Mouse (Mus musculus): Measurements from ENCODE around the gene Gm42417.
"Not testable (repeated sequence)": the region's sequence is repeated elsewhere in the genome, so short reads cannot be mapped to it uniquely, and the experiment has no call there.

The Gm42417 gene

DNA sequence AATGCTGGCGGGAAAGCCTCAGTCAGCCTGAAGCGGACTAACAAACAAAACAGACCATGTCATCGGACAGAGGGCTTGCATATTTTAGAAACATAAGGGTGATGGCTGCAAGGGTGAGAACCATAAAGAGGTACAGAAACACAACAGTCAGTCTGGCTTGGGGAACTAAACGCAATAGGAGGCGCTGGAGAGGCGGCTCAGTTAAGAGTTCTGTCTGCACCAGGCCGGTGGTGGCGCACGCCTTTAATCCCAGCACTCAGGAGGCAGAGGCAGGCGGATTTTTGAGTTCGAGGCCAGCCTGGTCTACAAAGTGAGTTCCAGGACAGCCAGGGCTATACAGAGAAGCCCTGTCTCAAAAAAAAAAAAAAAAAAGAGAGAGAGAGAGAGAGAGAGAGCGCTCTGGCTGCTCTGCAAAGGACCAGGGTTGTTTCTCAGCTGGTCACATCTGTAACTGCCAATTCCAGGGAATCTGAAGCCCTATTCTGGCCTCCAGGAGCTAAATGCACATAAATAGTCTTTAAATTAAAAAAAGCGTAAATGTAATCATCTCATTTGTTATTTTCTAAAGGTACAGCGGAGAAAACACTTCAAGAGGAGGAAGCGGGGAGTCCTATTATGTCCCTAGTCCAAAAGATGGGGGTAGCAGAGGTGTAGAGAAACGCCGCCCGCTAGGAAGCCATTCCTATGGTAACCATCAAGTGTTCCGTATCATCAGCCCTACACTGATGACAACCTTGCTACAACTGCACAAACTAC lies 6.8 kb upstream of the Gm42417 start:
- no peak for DNase-seq (ENCODE audit: low spot score in 2 of 2)

DNA sequence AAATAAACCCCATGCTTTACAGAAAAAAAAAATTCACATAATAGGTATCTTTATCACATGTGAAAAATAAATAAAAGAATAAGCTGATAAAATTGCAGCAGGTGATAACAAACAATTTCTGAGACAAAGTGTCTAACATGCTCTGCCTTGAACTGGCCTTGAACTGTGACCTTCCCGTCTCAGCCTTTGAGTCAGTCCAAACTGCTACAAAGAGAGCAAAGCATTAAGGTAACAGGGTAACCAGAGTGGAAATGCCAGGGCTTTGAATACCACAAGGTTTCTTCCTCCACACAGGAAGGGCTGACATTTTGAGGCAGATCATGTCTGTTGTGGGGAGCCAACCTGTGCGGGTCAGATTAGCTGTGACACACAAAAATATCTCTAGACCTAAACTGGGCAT lies 6.2 kb upstream of the Gm42417 start:
- no peak for DNase-seq (ENCODE audit: low spot score in 2 of 2)

DNA sequence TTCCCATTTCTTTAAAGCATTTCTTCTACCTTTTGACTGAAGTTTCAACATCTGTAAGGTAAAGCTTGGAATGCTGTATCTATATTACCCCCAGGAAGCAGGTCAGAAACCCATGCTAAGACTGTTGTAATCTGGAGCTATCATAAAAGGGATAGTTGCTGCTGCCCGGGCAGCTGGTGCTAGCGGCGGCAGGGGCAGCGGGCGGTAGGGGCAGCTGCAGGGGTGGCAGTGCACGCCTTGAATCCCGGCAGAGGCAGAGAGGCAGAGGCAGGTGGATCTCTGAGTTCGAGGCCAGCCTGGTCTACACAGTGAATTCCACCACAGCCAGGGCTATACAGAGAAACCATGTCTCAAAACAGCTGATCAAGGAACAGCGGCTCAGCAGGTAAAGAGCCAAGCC lies 3.7 kb upstream of the Gm42417 start:
- DNase-seq (ENCODE audit: low spot score in 2 of 2), result no peak

DNA sequence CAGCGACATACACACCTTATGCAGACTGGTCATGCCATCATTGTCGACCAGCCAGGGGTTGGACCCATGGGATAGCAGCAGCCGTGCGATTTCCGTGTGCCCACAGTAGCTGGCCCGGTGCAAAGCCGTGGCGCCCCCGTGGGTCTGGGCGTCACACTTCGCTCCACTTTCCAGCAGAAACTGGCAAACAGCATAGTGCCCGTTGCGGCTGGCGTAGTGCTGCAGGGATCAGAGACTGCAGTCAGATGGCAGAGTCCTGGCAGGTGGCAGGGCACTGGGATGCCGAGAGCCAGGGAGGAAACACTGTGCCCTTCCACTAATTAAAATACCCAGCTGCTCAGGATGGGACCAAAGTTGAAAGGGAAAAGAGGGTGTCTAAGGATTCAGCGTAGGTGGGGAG lies 2.6 kb upstream of the Gm42417 start:
- no peak for DNase-seq (ENCODE audit: low spot score in 2 of 2)

DNA sequence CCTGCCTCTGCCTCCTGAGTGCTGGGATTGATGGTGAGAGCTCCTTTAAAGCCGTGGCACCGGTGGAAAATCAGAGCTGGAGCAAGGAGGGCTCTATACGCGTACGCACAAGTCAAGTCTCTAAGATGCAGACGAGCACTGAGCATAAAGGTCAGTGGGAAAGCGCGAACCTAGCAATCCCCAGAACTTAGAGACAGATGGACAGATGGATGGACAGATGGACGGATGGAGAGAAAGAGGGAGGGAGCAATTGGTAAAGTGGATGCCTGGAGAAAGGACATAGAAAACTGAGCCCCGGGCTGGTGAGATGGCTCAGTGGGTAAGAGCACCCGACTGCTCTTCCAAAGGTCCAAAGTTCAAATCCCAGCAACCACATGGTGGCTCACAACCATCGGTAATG lies 1.6 kb upstream of the Gm42417 start:
- DNase-seq (ENCODE audit: low spot score in 2 of 2), result no peak

DNA sequence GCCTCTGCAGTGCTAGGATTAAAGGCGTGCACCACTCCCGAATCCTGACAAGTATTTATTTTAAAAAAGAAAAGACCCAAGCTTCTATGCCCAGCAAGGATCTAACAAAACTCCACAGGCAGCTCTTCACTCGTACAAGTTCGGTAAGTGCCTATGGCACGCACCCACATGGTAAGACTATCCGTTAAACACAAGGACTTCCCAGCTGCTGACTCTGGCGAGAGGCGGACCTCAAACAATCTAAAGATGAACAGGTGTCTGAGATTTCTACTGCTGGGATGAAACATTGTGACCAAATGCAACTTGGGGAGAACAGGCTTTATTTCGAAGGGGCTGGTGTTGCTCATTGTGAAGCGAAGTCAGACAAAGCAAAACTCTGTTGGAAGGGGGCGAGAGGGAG lies 903 bp upstream of the Gm42417 start:
- DNase-seq (ENCODE audit: low spot score in 2 of 2), result no peak

DNA sequence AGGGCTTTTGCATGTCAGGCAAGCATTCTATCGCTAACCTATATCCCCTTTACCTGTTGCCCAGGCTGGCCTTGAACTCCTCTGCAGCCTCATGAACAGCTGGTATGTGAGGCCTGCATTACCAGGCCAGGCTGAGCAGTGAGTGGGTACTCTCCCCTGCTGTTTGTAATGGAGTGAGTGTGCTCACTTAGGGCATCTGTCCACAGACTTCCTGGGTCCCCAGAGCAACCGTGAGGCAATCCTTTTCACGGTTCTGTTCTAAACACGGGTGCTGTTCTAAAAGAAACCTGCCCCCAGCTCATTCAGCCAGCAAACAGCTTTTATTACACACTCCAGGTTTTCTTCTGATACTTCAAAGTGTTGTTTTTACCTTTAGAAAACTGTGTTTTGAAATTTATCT lies 502 bp downstream of the Gm42417 start:
- no peak for DNase-seq (ENCODE audit: low spot score in 2 of 2)

DNA sequence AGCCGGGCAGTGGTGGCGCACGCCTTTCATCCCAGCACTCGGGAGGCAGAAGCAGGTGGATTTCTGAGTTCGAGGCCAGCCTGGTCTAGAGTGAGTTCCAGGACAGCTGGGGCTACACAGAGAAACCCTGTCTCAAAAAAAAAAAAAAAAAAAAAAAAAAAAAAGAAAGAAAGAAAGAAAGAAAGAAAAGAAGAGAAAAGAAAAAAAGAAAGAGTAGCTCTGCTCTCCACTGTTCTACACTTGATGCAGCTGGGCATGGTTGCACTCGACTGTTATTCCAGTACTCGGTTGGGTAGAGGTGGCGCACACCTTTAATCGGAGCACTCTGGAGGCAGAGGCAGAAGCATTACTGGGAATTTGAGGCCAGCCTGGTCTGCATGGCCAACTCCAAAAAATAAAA lies 2.4 kb downstream of the Gm42417 start, which contains the start of gene Ankrd23:
Ankrd23 (minus strand) TSS at position 101 of the 400 bp plus-strand sequence.
- not testable (repeated sequence) for DNase-seq (ENCODE audit: low spot score in 2 of 2)

DNA sequence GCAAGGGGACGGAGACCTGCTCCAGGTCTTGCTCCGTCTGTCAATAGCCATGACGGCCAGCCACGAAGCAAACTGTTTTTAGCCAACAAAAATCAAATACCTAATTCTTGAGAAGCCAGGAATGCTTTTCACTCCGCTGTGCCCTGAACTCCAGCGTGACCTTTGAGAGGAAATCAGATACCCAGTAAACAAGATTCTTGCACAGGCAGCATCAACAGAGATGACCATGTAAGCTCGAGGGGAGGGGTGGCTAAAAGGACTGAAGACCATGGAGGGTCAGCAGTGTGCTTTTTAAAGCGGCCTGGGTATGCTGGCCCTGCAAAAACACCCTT lies 2.9 kb downstream of the Gm42417 start:
- no peak for DNase-seq (ENCODE audit: low spot score in 2 of 2)

DNA sequence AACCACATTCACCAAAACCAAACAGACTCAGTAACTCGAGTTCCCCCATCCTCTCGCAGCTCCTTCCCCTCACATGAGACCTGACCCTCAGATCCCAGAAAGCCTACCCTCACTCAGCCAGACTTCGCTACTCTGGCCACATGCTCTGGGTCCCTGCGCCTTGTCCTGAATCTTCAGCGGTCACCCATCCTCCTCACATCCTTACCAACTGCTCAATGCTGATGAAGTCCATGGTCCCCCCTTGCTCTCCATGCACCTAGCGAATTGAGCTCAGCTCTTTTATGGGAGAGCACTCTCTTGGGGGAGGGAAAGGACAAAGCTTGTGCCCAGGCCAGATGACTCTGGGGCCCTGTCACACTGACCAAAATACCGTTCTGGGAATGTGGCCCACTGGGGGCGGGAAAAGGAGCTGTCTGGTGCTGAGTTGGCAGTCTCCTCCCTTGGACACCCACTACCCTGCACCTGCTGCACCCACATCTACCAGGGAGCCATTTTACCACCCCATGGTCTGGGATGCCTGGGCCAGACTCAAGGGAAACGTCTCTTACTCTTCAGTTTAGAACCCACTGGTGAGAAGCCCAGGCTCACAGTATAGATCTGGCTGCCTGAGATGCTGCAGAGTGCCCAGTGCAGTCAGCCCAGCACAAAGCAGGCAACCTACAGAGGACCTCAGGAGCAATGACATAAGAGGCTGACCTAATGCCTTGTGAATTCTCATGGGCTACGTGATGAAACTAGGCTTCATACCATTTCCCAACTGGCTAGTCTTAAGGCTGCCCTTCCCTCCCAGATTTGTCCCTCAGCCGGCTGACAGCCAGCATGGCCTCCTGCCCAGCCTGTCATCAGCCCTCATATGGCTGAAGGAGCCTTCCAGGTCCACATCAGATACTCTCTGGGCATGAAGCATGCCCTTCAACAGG lies 3.5 kb downstream of the Gm42417 start:
- DNase-seq (ENCODE audit: low spot score in 2 of 2), result no peak

DNA sequence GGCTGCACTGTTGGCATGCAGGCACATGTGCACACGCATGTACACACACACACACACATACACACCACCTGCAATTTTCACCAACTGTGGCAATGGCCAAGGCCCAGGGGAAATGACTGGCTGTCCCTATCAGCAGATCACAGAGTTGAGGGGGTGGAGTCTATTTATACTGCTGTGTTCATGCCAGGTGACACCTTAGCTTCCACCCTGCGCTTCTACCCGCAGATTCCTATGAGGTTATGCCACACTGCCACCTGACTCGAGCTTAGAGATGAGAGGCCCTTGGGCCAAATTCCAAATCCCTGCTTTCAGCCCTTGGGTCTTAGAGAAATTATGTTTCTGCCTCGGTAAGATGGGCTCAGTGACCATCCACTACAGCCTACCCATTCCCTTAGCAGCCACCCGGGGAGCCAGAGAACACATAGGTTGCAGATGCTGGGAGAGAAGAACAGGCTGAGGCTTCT lies 4.6 kb downstream of the Gm42417 start:
- no peak for DNase-seq (ENCODE audit: low spot score in 2 of 2)

DNA sequence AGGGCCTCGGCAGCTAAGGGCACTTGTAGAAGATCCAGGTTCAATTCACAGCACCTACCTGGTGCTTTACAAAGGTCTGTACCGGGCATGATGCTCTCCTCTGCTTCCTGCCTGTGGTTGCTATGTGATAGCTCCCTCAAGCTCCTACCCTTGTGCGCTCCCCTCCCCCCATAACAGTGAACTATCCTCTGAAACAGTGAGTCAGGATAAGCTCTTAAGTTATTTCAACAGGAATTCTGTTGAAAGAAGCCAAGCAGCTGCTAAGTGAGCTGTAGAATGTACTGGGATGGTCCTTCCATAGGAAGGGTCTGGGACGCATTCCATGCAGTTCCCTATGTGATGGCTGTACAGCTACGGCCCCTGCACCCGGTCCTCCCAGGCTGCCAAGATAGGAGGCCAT lies 5.7 kb downstream of the Gm42417 start:
- DNase-seq (ENCODE audit: low spot score in 2 of 2), result no peak

DNA sequence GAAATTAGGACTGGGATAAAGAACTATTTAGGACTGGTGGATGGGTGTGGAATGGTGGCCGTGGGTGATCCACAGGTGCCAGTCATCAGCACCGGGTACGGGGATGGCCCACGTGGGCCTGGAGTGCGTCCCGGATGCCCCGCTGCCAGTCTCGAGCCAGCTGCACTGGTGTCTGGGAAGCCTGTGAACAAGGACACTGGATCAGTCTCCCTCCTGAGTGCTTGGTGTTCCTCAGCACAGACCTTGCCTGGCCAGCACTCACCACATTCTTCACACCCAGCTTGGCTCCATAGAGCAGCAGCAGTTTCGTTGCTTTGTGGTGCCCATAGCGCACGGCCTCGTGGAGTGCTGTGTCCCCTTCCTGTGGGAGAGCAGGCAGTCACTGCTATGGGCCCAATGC lies 7.8 kb downstream of the Gm42417 start:
- no peak for DNase-seq (ENCODE audit: low spot score in 2 of 2)

DNA sequence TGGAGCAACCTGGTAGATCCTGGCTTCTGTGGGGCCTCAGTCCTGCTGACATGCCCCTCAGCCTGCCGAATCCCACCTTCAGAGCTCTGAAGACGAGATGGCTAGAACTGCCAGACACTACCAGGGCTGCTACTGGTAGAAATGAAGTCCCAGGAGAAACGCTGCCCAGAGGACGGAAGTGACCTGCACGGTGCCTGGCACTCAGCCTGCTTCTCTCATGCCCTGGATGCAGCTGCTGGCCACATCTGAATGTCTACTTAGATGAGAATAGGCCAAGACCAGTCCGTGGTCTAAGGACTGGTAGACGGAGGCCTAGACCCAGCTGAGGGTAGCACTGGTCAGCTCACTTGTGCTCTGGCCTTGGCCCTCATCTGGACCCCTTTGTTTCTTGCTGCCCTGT lies 8.3 kb downstream of the Gm42417 start:
- no peak for DNase-seq (ENCODE audit: low spot score in 2 of 2)

DNA sequence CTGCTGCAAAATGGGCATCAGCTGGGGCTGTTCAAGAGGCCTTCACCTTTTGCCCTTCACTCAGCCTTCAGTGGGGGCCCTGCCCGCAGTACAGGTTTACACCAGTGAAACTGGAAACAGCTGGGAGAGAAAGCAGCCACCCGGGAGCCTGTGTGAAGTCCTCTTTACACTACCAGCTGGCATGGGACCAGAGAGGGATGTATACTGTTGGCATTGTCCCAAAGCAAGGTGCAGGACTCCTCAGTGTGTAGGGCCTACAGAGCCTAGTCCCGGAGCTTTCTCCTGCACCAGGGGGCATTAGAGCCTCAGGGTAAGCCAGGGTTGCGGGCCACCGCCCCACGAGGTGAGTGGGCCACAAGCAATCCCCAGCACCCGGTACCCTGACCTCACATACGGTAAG lies 8.7 kb downstream of the Gm42417 start:
- no peak for DNase-seq (ENCODE audit: low spot score in 2 of 2)

DNA sequence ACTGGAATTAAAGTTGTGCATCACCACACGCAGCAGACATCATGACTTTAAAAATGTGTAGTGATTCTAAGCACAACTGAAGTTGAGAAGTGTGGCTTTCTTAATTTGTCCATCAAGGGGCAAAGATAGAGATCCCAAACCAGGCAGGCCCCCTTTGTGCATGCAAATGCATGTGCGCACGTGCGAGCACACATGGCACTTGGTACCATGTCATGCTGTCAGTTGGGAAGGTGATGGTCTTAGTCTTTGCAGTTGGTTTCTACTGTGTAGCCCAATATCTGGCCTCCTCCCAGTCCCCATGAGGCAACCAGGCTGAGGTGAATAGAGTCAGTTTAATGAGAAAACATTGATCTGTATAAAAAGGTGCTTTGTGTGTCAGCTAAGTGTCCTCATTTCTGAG lies 9.4 kb downstream of the Gm42417 start:
- DNase-seq (ENCODE audit: low spot score in 2 of 2), result no peak

DNA sequence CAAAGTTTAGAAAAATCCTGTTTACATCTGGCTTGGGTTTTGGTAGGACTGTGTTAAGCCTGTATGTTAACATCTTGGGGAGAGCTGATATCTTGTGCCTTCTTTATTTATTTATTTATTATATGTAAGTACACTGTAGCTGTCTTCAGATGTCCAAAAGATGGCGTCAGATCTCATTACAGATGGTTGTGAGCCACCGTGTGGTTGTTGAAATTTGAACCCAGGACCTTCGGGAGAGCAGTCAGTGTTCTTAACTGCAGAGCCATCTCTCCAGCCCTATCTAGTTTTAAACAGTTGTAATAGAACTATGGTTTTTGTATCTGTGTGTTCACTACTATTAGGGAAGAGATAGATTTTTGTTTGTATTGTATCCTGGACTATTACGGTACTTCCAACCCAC lies 10.0 kb downstream of the Gm42417 start:
- no peak for DNase-seq (ENCODE audit: low spot score in 2 of 2)

DNA sequence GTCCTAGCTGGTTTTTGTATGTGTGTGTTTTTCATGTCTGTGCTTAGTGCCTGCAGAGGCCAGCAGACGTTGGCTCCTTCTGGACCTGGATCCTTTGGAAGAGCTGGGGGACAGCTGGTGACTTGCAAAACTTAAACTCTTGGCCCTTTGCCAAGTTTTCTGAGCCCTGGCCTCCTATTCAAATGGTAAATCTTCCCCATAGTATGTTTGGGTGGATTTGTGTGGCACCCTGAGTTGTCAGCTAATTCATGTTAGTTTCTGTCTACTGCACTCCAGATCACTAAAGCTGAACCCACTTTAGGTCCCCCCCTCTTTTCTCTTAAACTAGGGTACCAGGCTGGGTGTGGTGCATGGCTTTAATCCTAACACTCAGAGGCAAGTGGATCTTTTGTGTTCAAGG lies 10.9 kb downstream of the Gm42417 start:
- DNase-seq (ENCODE audit: low spot score in 2 of 2), result no peak

DNA sequence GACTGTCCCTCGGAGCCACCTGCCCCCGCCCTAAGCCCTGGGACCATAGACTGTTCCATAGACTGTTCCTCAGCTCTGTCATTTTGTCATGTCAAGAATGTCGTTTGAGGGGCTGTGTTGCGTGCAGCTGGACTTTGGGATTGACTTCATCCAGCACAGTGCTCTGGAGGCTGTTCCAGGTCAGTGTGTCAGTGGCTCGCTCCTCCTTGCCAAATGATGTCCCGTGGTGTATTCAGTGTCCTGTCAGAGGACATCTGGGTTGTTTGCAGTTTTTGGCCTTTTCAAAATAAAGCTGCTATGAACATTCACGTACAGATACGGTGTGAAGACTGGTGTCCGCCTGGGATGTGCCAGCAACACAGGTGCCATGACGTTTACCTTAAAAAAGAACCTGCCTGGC lies 12.3 kb downstream of the Gm42417 start:
- DNase-seq (ENCODE audit: low spot score in 2 of 2), result no peak

DNA sequence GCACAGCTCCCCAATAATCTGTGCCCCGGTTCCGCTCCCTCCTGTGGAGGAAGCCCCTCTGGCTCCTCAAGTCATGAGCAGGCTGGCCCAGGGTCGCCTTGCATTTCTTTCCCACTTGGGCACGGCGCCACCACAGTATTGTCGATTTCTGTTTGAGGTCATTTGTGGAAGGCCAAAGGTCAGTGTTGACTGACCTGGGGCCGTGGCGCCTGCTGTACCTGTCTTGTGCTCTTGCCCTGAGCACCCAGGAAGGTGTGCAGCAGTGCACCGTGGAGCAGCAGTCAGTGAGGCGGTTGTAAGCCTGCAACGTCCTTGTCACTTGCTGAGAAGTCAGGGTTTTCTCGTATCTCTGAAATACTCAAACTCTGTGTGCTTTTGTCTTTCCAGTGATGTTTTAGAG lies 13.5 kb downstream of the Gm42417 start:
- DNase-seq (ENCODE audit: low spot score in 2 of 2), result no peak

DNA sequence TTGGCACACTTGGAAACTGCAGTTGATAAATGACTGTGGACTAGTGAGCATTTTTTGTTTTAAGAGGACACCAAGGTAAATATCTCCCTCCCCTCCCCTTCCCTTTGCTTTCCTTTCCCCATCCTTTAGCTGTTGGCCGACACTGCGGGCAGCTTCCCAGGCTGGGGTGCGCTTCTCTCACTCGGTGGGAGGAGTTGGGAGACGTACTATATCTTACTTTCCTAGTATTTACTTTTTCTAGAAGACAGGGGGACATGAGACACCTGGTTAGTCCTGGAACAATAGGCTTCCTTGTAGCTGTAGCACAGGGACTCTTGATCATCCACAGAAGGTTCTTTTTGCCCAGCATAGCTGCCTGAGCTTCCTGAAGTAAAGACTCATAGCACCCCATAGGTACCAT lies 15.2 kb downstream of the Gm42417 start:
- no peak for DNase-seq (ENCODE audit: low spot score in 2 of 2)

DNA sequence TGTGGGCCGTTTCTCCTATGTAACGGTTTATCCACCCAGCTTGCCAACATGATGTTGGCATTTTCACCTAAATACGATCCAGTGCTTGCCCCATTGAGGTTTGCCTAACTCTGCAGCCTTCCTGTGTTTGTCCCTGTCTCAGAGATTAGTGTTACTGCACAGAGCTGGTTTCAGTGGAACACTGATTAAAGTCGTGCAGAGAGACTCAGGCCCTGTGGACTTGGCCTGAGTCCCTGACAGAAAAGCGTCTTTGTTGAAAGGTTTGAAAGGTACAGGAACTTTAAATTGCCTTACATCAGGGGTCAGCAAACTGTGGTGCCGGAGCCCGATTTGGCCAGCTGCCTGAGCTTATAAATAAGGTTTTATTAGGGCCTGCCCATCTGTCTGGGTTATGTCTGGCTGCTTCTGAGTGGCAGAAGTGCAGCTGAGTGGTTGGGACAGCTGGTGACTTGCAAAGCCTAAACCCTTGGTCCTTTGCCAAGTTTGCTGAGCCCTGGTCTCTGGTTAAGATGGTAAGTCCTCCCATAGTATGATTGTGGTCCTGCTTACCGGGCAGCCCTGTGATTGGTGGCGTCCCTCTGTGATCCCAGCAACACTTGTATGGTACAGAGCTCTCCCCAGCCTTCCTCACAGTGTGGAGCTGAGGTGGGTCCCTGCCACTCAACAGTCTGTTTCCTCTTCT lies 15.8 kb downstream of the Gm42417 start:
- DNase-seq (ENCODE audit: low spot score in 2 of 2), result no peak

DNA sequence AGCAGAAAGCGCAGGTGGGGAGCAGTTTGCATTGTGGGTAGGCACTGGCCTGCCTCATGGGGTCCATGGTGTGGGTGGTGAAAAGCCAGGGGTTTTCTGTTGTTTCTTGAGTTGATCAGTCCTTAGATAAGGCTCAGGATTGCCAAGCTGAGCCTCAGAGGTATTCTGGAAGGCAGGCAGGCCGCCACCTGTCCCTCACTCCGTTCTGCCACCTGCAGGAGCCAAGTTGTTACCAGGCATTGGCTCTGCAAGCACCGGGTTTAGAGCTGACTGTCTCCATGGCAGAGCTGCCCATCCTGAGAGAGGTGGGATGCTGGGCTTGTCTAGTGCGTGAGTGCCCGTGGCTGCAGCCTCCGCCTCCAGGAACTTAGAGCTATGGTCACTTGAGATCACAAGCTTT lies 17.0 kb downstream of the Gm42417 start:
- no peak for DNase-seq (ENCODE audit: low spot score in 2 of 2)
